ENCODE assay signal across 25 mouse cellular contexts in the genomic region with DNA sequence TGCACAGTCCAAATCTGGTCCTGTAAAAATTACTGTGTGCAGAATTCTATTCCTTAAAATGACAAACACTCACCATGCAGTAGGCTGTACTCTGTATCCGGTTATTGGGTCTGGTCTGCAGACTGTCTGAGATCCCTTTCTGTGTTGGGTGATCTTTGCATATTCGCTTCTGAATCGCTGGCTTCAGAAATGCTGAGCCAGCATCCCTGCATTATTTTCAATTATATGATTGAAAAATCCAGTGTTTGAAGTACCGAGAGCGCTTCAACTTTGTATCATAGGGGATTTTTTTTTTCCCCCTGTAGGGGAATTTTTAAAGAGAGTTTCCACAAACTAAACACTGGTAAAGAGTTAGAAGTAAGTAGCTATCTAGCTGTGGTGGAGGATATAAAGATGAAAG.
"Had no signal": no experiment of that assay in that cellular context is flagged by ENCODE, and none has a peak within 500 bp of the region (broad histone marks: within the 10 kb centered on the region; RNA-seq: fewer than 3 reads in every experiment).

No protein-coding gene starts in this region.

- ATAC-seq: hindbrain, postnatal 0 days; intestine, embryonic 15.5 days; intestine, postnatal 0 days had no signal

- H3K4me3 ChIP-seq: gastrocnemius, adult 2 months; heart, embryonic 10.5 days; heart, embryonic 12.5 days; hindbrain, embryonic 13.5 days; hindbrain, embryonic 15.5 days; intestine, embryonic 15.5 days; layer of hippocampus, adult 2 months; limb, embryonic 12.5 days; liver, embryonic 13.5 days; liver, embryonic 15.5 days had no signal

- H3K4me1 ChIP-seq: heart, embryonic 10.5 days; heart, embryonic 12.5 days; hindbrain, embryonic 13.5 days; hindbrain, embryonic 15.5 days; intestine, embryonic 15.5 days; limb, embryonic 12.5 days; liver, embryonic 13.5 days; liver, embryonic 15.5 days had no signal

- DNase-seq: gastrocnemius, adult 2 months; gastrocnemius, postnatal 10 days; gastrocnemius, postnatal 25 days; heart, adult 18-20 months; heart, postnatal 10 days; heart, postnatal 36 days; kidney, adult 18-20 months; kidney, adult 8-10 months; kidney, postnatal 10 days; kidney, postnatal 25 days; kidney, postnatal 4 days; left cerebral cortex, postnatal 4 days; liver; liver, embryonic 13.5 days had no signal

- H3K27me3 ChIP-seq: heart, embryonic 12.5 days; hindbrain, embryonic 13.5 days; hindbrain, embryonic 15.5 days; intestine, embryonic 15.5 days; limb, embryonic 12.5 days; liver, embryonic 13.5 days; liver, embryonic 15.5 days had no signal

- H3K4me2 ChIP-seq: heart, embryonic 12.5 days; hindbrain, embryonic 13.5 days; hindbrain, embryonic 15.5 days; intestine, embryonic 15.5 days; limb, embryonic 12.5 days; liver, embryonic 11.5 days; liver, embryonic 13.5 days; liver, embryonic 15.5 days had no signal

- H3K9ac ChIP-seq: heart, embryonic 12.5 days; hindbrain, embryonic 13.5 days; hindbrain, embryonic 15.5 days; intestine, embryonic 15.5 days; limb, embryonic 12.5 days; liver, embryonic 13.5 days; liver, embryonic 15.5 days had no signal

- H3K27ac ChIP-seq: gastrocnemius, adult 2 months; heart, embryonic 10.5 days; hindbrain, embryonic 13.5 days; hindbrain, embryonic 15.5 days; hindbrain, postnatal 0 days; intestine, embryonic 15.5 days; layer of hippocampus, adult 2 months; limb, embryonic 12.5 days; liver, embryonic 13.5 days; liver, embryonic 15.5 days had no signal

- H3K9me3 ChIP-seq: heart, embryonic 10.5 days; heart, embryonic 12.5 days; hindbrain, embryonic 13.5 days; hindbrain, embryonic 15.5 days; intestine, embryonic 15.5 days; limb, embryonic 12.5 days; liver, embryonic 13.5 days; liver, embryonic 15.5 days had no signal
